8 mouse cellular contexts compared by ENCODE assay signal in genomic region chr4:53845656-53846055, GRCm38 (mm10).
"Had no signal": no experiment of that assay in that cellular context is flagged by ENCODE, and none has a peak within 500 bp of the region (broad histone marks: within the 10 kb centered on the region; RNA-seq: fewer than 3 reads in every experiment).

No protein-coding gene starts in this region.

- H3K36me3 ChIP-seq: stomach, embryonic 15.5 days had no signal

- H3K4me3 ChIP-seq: neural tube, embryonic 13.5 days; neural tube, embryonic 15.5 days; stomach, embryonic 15.5 days had no signal

- H3K9ac ChIP-seq: neural tube, embryonic 13.5 days; neural tube, embryonic 15.5 days; stomach, embryonic 15.5 days had no signal

- H3K27ac ChIP-seq: neural tube, embryonic 13.5 days; neural tube, embryonic 15.5 days; stomach, embryonic 15.5 days; stomach, postnatal 0 days had no signal

- H3K4me1 ChIP-seq: neural tube, embryonic 13.5 days; neural tube, embryonic 15.5 days; stomach, embryonic 15.5 days had no signal

- DNase-seq: right cerebral cortex, postnatal 25 days; spleen, adult 18-20 months; thymus, adult 18-20 months; thymus, postnatal 36 days had no signal

- H3K9me3 ChIP-seq: neural tube, embryonic 13.5 days; neural tube, embryonic 15.5 days; stomach, embryonic 15.5 days had no signal

- H3K27me3 ChIP-seq: neural tube, embryonic 13.5 days; neural tube, embryonic 15.5 days; stomach, embryonic 15.5 days had no signal

- H3K4me2 ChIP-seq: neural tube, embryonic 13.5 days; neural tube, embryonic 15.5 days; stomach, embryonic 15.5 days had no signal
